Mouse (Mus musculus): ENCODE measurements around the gene Myl3. TPM values are rescaled to one million over a fixed set of nuclear protein-coding genes. Genes with fewer than 3 reads are reported as not detected.

The Myl3 gene
- polyA plus RNA-seq, 1 experiment, result 0.94 TPM

DNA sequence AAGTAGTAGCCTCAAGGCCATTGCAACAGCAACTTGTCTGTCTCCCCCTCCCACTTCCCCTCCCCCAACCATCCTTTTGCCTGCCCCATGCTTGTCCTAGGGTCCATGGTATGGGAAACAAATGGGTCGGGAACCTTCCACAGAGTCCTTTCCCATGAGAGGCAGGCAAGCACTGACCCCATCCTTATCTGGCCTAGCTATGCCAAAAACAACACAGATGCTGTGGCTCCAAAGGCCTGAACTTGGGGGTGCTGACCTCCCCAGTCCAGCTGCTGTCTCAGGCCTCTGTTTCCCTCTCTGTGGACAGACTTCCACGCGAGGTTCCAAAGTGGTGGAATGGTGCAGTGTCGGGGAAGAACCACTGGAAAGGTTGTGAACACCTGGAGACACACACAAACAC, 12.1 kb downstream of the Myl3 start:
- DNase-seq (ENCODE audit: low read depth in 1 of 2, low spot score in 2 of 2), result no peak
- TF ChIP-seq POLR2A (IDR thresholded peaks at IDR 0.05; ENCODE audit: low read depth, low read length), result no peak
- TF ChIP-seq CTCF (IDR thresholded peaks at IDR 0.05; ENCODE audit: extremely low read depth, insufficient read depth, insufficient read length, insufficient replicate concordance), result no peak
- H3K36me3 ChIP-seq (ENCODE audit: control insufficient read depth, insufficient read depth, low read length), result no peaks in the 10 kb centered on the region
- 87% methylated on average over 4 of the region's 4 CpGs for WGBS
- no peak overlapping the region for H3K4me3 ChIP-seq (ENCODE audit: extremely low read depth, insufficient read depth, insufficient read length)
- no peak overlapping the region for H3K27ac ChIP-seq (ENCODE audit: insufficient read depth, low read length)
- no peaks in the 10 kb centered on the region for H3K4me1 ChIP-seq (ENCODE audit: control insufficient read depth, insufficient read depth, insufficient read length)
- no peaks in the 10 kb centered on the region for H3K27me3 ChIP-seq (ENCODE audit: control insufficient read depth, insufficient read depth, low read length)

DNA sequence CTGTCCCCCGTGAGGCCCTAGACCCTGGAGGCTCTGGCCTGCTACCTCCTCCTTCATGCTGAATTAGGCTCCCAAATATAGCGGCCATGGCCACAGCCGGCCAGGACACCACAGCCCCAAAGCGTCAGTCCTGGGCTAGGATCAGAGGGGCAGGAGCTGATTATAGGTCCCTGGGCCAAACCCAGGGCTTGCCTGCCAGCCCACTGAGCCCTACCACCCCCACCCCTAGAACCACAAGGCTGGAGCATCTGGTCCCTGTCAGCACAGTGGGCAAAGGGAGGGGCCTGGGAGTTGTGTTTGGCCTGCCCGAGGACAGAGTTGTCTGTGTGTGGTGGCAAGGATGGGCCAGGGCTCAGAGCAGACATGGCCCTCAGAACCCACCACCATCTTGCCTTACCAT, 16.2 kb downstream of the Myl3 start:
- H3K36me3 ChIP-seq (ENCODE audit: control insufficient read depth, insufficient read depth, low read length), result no peaks in the 10 kb centered on the region
- no peak for DNase-seq (ENCODE audit: low read depth in 1 of 2, low spot score in 2 of 2)

DNA sequence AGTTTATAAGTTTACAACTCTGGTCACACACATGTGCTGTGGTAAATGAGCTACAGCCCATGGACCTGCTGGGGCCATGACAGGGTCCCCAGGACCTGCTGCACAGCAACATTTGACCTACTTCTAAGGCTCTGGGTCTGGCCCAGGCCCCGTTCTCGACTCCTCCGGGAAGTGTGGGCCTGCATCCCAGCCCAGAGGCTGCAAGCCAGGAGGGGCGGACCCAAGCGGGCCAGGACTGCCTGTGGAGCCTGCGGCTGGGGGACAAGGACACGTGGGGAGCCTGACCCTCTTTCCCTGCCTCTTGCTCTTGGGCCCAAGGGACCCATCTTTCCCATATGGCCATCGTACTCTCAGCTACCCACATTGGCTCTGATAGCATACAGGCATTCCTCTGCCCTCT, 16.9 kb downstream of the Myl3 start:
- DNase-seq (ENCODE audit: low read depth in 1 of 2, low spot score in 2 of 2), result no peak
- Histone ChIP-seq H3K4me3 (ENCODE audit: extremely low read depth, insufficient read depth, insufficient read length) (no peak overlapping the region), H3K4me1 (ENCODE audit: control insufficient read depth, insufficient read depth, insufficient read length) (no peaks in the 10 kb centered on the region), H3K27me3 (ENCODE audit: control insufficient read depth, insufficient read depth, low read length) (no peaks in the 10 kb centered on the region), H3K27ac (ENCODE audit: insufficient read depth, low read length) (no peak overlapping the region), H3K36me3 (ENCODE audit: control insufficient read depth, insufficient read depth, low read length) (no peaks in the 10 kb centered on the region)
- WGBS, result 84% methylated on average over 8 of the region's 8 CpGs
- TF ChIP-seq CTCF (IDR thresholded peaks at IDR 0.05; ENCODE audit: extremely low read depth, insufficient read depth, insufficient read length, insufficient replicate concordance) (no peak), POLR2A (IDR thresholded peaks at IDR 0.05; ENCODE audit: low read depth, low read length) (no peak)

More for the DNA sequence above, 16.2 kb downstream of the Myl3 start:
- no peak for TF ChIP-seq POLR2A (IDR thresholded peaks at IDR 0.05; ENCODE audit: low read depth, low read length)
- no peak for TF ChIP-seq CTCF (IDR thresholded peaks at IDR 0.05; ENCODE audit: extremely low read depth, insufficient read depth, insufficient read length, insufficient replicate concordance)
- Histone ChIP-seq H3K27me3 (ENCODE audit: control insufficient read depth, insufficient read depth, low read length) (no peaks in the 10 kb centered on the region), H3K4me3 (ENCODE audit: extremely low read depth, insufficient read depth, insufficient read length) (no peak overlapping the region), H3K27ac (ENCODE audit: insufficient read depth, low read length) (no peak overlapping the region), H3K4me1 (ENCODE audit: control insufficient read depth, insufficient read depth, insufficient read length) (no peaks in the 10 kb centered on the region)
- WGBS, result 90% methylated on average over 5 of the region's 5 CpGs

DNA sequence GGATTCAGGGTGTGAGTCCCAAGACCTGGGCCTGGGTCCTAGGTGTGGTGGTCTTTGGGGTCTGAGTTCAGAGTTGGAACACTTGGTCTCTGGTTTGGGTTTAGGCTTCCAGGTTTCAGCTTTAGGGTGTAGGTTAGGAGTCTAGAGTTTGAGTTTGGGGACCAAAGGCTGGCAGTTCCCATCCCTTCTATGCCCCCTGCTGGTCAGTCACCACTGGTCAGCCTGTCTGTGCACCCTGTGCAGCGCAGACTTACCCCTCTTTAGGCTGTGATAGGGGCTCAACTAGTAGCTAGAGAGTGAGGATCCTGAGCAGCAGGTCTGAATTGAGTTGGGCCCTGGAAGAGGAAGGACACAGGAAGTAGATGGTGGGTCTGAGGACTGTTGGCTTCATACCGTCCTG, 17.6 kb downstream of the Myl3 start:
- no peak overlapping the region for H3K27ac ChIP-seq (ENCODE audit: insufficient read depth, low read length)
- peak in 1 of 2 experiments; percentile 19 for DNase-seq (ENCODE audit: low read depth in 1 of 2, low spot score in 2 of 2)
- no peaks in the 10 kb centered on the region for H3K4me1 ChIP-seq (ENCODE audit: control insufficient read depth, insufficient read depth, insufficient read length)
- no peak overlapping the region for H3K4me3 ChIP-seq (ENCODE audit: extremely low read depth, insufficient read depth, insufficient read length)
- 55% methylated on average over 2 of the region's 2 CpGs for WGBS
- TF ChIP-seq CTCF (IDR thresholded peaks at IDR 0.05; ENCODE audit: extremely low read depth, insufficient read depth, insufficient read length, insufficient replicate concordance) (peak; percentile 60; the same call in 1 of the 2 replicates), POLR2A (IDR thresholded peaks at IDR 0.05; ENCODE audit: low read depth, low read length) (no peak)
- no peaks in the 10 kb centered on the region for H3K36me3 ChIP-seq (ENCODE audit: control insufficient read depth, insufficient read depth, low read length)
- no peaks in the 10 kb centered on the region for H3K27me3 ChIP-seq (ENCODE audit: control insufficient read depth, insufficient read depth, low read length)

DNA sequence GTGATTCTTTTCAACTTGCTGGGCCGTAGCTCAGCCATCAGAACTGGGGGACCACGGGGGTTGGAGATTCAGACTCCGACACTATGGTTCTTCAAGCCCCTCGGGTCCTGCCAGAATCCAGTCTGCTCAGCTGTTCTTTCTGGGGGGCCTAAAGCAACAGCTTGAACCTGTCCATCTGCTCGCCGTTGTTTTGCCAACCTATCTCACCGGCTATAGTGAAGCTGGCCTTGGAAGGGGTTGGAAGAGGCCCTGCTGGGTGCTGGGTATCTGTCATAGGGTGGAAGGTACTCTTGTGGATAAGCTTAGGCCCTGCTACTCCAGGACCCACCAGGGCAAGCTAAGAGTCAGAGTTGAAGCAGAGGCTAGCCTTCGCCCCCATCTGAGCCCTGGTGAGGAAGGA, 19.2 kb downstream of the Myl3 start:
- H3K27ac ChIP-seq (ENCODE audit: insufficient read depth, low read length), result no peak overlapping the region
- H3K36me3 ChIP-seq (ENCODE audit: control insufficient read depth, insufficient read depth, low read length), result no peaks in the 10 kb centered on the region
- H3K4me3 ChIP-seq (ENCODE audit: extremely low read depth, insufficient read depth, insufficient read length), result no peak overlapping the region
- no peak for DNase-seq (ENCODE audit: low read depth in 1 of 2, low spot score in 2 of 2)
- 96% methylated on average over 8 of the region's 8 CpGs for WGBS
- TF ChIP-seq CTCF (IDR thresholded peaks at IDR 0.05; ENCODE audit: extremely low read depth, insufficient read depth, insufficient read length, insufficient replicate concordance), result no peak
- no peaks in the 10 kb centered on the region for H3K4me1 ChIP-seq (ENCODE audit: control insufficient read depth, insufficient read depth, insufficient read length)
- H3K27me3 ChIP-seq (ENCODE audit: control insufficient read depth, insufficient read depth, low read length), result no peaks in the 10 kb centered on the region

DNA sequence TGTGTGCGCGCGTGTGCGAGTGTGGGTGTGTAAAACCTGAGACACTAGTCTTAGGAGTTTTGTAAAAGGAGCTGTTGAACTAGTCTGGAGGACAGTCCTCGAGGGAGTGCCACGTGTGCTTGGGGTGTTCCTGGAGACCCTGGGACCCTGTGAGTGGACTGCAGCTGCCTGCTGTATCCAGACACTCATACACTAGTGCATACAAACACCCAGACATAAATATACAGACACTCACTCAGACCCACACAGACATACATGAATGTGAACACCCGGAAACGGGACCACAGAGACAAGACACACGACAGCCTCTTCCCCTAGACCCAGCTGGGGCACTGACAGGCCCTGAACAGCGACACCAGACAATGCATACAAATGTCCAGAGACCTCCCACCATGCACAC, 21.1 kb downstream of the Myl3 start:
- WGBS, result 88% methylated on average over 10 of the region's 10 CpGs
- Histone ChIP-seq H3K4me3 (ENCODE audit: extremely low read depth, insufficient read depth, insufficient read length) (no peak overlapping the region), H3K36me3 (ENCODE audit: control insufficient read depth, insufficient read depth, low read length) (no peaks in the 10 kb centered on the region), H3K27me3 (ENCODE audit: control insufficient read depth, insufficient read depth, low read length) (no peaks in the 10 kb centered on the region), H3K4me1 (ENCODE audit: control insufficient read depth, insufficient read depth, insufficient read length) (no peaks in the 10 kb centered on the region), H3K27ac (ENCODE audit: insufficient read depth, low read length) (no peak overlapping the region)
- DNase-seq (ENCODE audit: low read depth in 1 of 2, low spot score in 2 of 2), result no peak
- TF ChIP-seq POLR2A (IDR thresholded peaks at IDR 0.05; ENCODE audit: low read depth, low read length) (no peak), CTCF (IDR thresholded peaks at IDR 0.05; ENCODE audit: extremely low read depth, insufficient read depth, insufficient read length, insufficient replicate concordance) (no peak)

DNA sequence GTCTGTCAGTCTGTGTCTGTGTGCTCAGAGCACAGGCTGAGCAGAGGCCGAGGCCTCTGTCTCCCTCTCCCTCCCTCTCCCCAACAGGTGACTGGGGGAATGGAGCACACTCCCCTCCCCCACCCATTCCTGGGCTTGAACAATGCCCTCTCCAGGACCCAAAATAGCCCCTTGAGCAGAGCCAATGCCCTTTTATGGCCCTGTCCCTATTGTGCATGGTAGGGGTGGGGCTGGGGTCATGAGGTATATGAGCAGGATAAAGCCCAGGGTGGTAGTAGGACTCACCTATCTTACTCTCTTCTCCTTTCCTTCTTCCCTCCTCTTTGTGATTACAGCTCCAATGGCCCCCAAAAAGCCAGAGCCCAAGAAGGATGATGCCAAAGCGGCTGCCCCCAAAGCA, 21.7 kb downstream of the Myl3 start:
- no peaks in the 10 kb centered on the region for H3K4me1 ChIP-seq (ENCODE audit: control insufficient read depth, insufficient read depth, insufficient read length)
- WGBS, result 93% methylated on average over 2 of the region's 2 CpGs

More for the DNA sequence above, 21.7 kb downstream of the Myl3 start:
- DNase-seq (ENCODE audit: low read depth in 1 of 2, low spot score in 2 of 2), result no peak
- no peak for TF ChIP-seq CTCF (IDR thresholded peaks at IDR 0.05; ENCODE audit: extremely low read depth, insufficient read depth, insufficient read length, insufficient replicate concordance)
- no peak for TF ChIP-seq POLR2A (IDR thresholded peaks at IDR 0.05; ENCODE audit: low read depth, low read length)
- Histone ChIP-seq H3K27ac (ENCODE audit: insufficient read depth, low read length) (no peak overlapping the region), H3K27me3 (ENCODE audit: control insufficient read depth, insufficient read depth, low read length) (no peaks in the 10 kb centered on the region), H3K36me3 (ENCODE audit: control insufficient read depth, insufficient read depth, low read length) (no peaks in the 10 kb centered on the region), H3K4me3 (ENCODE audit: extremely low read depth, insufficient read depth, insufficient read length) (no peak overlapping the region)

All from spleen, adult 2 months (tissue).